Mouse (Mus musculus): Measurements from ENCODE around the gene Zic4. TPM values are rescaled to one million over a fixed set of nuclear protein-coding genes. Genes with fewer than 3 reads are reported as not detected.

Zic4 gene
- polyA plus RNA-seq, 1 experiment, result not detected

GRCm38 (mm10) chr9:91409771-91410170 lies 47.6 kb downstream of the Zic4 start:
- Histone ChIP-seq H3K9me3 (replicated peaks; ENCODE audit: control insufficient read depth, insufficient read depth, low read length, poor library complexity, severe bottlenecking) (0 out of 2 replicates have a peak, but pooled peaks cover 3% of the 10 kb centered on the region), H3K9ac (ENCODE audit: low read depth, poor library complexity, severe bottlenecking) (no peak overlapping the region), H3K27ac (ENCODE audit: insufficient read depth, low read length) (no peak overlapping the region), H3K4me1 (ENCODE audit: control insufficient read depth, insufficient read depth, low read length) (no peaks in the 10 kb centered on the region), H3K4me3 (ENCODE audit: low read depth, low read length) (no peak overlapping the region), H3K36me3 (ENCODE audit: control insufficient read depth, insufficient read depth, low read length, poor library complexity, severe bottlenecking) (no peaks in the 10 kb centered on the region), H3K27me3 (ENCODE audit: control insufficient read depth, insufficient read depth, low read length, poor library complexity, severe bottlenecking) (peaks cover 7% of the 10 kb centered on the region)
- TF ChIP-seq EP300 (IDR thresholded peaks at IDR 0.05; ENCODE audit: insufficient read depth, low read depth, low read length), result no peak
- no peak for TF ChIP-seq CTCF (IDR thresholded peaks at IDR 0.05; ENCODE audit: low read depth, low read length)
- no peak for TF ChIP-seq POLR2A (IDR thresholded peaks at IDR 0.05; ENCODE audit: insufficient read depth, low read length)

GRCm38 (mm10) chr9:91414007-91414661 lies 51.9 kb downstream of the Zic4 start:
- 0 out of 2 replicates have a peak, but pooled peaks cover 3% of the 10 kb centered on the region for H3K9me3 ChIP-seq (replicated peaks; ENCODE audit: control insufficient read depth, insufficient read depth, low read length, poor library complexity, severe bottlenecking)
- H3K27me3 ChIP-seq (ENCODE audit: control insufficient read depth, insufficient read depth, low read length, poor library complexity, severe bottlenecking), result peaks cover 2% of the 10 kb centered on the region
- H3K4me3 ChIP-seq (ENCODE audit: low read depth, low read length), result no peak overlapping the region
- no peaks in the 10 kb centered on the region for H3K4me1 ChIP-seq (ENCODE audit: control insufficient read depth, insufficient read depth, low read length)
- no peak for TF ChIP-seq EP300 (IDR thresholded peaks at IDR 0.05; ENCODE audit: insufficient read depth, low read depth, low read length)
- H3K9ac ChIP-seq (ENCODE audit: low read depth, poor library complexity, severe bottlenecking), result no peak overlapping the region
- no peaks in the 10 kb centered on the region for H3K36me3 ChIP-seq (ENCODE audit: control insufficient read depth, insufficient read depth, low read length, poor library complexity, severe bottlenecking)
- H3K27ac ChIP-seq (ENCODE audit: insufficient read depth, low read length), result no peak overlapping the region

GRCm38 (mm10) chr9:91420441-91420840 lies 58.2 kb downstream of the Zic4 start:
- no peak for TF ChIP-seq EP300 (IDR thresholded peaks at IDR 0.05; ENCODE audit: insufficient read depth, low read depth, low read length)
- no peak for TF ChIP-seq POLR2A (IDR thresholded peaks at IDR 0.05; ENCODE audit: insufficient read depth, low read length)
- TF ChIP-seq CTCF (IDR thresholded peaks at IDR 0.05; ENCODE audit: low read depth, low read length), result no peak
- Histone ChIP-seq H3K27ac (ENCODE audit: insufficient read depth, low read length) (no peak overlapping the region), H3K9ac (ENCODE audit: low read depth, poor library complexity, severe bottlenecking) (no peak overlapping the region), H3K36me3 (ENCODE audit: control insufficient read depth, insufficient read depth, low read length, poor library complexity, severe bottlenecking) (no peaks in the 10 kb centered on the region), H3K4me1 (ENCODE audit: control insufficient read depth, insufficient read depth, low read length) (no peaks in the 10 kb centered on the region), H3K9me3 (replicated peaks; ENCODE audit: control insufficient read depth, insufficient read depth, low read length, poor library complexity, severe bottlenecking) (no peaks in the 10 kb centered on the region), H3K27me3 (ENCODE audit: control insufficient read depth, insufficient read depth, low read length, poor library complexity, severe bottlenecking) (peaks cover 3% of the 10 kb centered on the region), H3K4me3 (ENCODE audit: low read depth, low read length) (no peak overlapping the region)

Other genes starting within 250 kb of the Zic4 start
- gene Zic1, start 3.4 kb downstream of the Zic4 start, polyA plus RNA-seq (2011; ENCODE audit: insufficient read depth, insufficient read length, low read depth, missing spikeins), result 0.13 TPM in 1 of 2 replicates, not detected in the other